Mouse (Mus musculus): ENCODE results near the gene Saal1.
"Not testable (repeated sequence)": the region's sequence is repeated elsewhere in the genome, so short reads cannot be mapped to it uniquely, and the experiment has no call there.

DNA sequence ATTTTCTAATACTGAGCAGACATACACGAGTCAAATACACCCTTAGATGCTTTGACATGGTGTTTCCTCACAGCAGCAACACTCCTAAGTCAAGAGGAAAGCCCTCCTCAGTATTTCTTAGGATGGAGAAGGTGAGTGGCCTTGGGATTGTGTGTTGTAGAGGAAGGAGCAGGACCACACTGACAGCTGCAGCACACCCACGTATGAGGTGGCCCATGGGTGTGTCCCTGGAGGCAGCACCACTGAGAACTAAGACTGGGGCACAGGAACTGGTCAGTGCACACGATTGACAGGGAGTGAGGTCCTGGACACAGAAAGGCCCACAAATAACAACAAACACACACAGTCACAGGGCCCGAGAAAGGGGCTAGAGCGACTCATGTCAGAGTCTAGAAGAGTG lies 29.6 kb upstream of the Saal1 start:
- not testable (repeated sequence) for TF ChIP-seq POLR2A (IDR thresholded peaks at IDR 0.05; ENCODE audit: insufficient read depth, low read depth, low read length); CTCF (IDR thresholded peaks at IDR 0.05)

Measured in heart, adult 2 months (tissue).